Mouse (Mus musculus) liver, postnatal 0 days (tissue): ENCODE measurements around the gene Dicer1.

Source experiments
- CTCF ChIP-seq: sonication (generic); IDR thresholded peaks from 2 replicates; pipeline ENCODE4 v1.5.1; 2016; ENCODE audit warnings: antibody characterized with exemption, low read depth
- EP300 ChIP-seq: IDR thresholded peaks from 2 replicates; pipeline ENCODE4 v1.6.1; 2016; ENCODE audit warnings: antibody characterized with exemption, low read depth, mild to moderate bottlenecking

GRCm38 (mm10) chr12:104718956-104719355, 32.8 kb downstream of the Dicer1 start:
- TF ChIP-seq CTCF: no peak
- no peak for TF ChIP-seq EP300
